Mouse (Mus musculus) megakaryocyte, embryonic 14.5 days (primary cell): Measurements from ENCODE around the gene Mad1l1. TPM values are rescaled to one million over a fixed set of nuclear protein-coding genes. Genes with fewer than 3 reads are reported as not detected.
A peak's percentile ranks its signal among the peaks of the same experiment; 100 is the strongest.
"Not testable (repeated sequence)": the region's sequence is repeated elsewhere in the genome, so short reads cannot be mapped to it uniquely, and the experiment has no call there.

ENCODE experiments used
- H3K27me3 ChIP-seq: replicated peaks from 2 replicates; pipeline ENCODE3; 2012; ENCODE audit warnings: inconsistent platforms
- H3K36me3 ChIP-seq: replicated peaks from 2 replicates; pipeline ENCODE3; 2012; ENCODE audit warnings: low read length, inconsistent platforms, mixed read lengths
- H3K4me1 ChIP-seq: 2 replicates; pipeline ENCODE4 v1.6.1; 2012; ENCODE audit warnings: inconsistent platforms
- H3K4me3 ChIP-seq: replicated peaks from 2 replicates; pipeline ENCODE3; 2012; ENCODE audit warnings: moderate library complexity, mild to moderate bottlenecking, inconsistent platforms
- H3K9me3 ChIP-seq: 2 replicates; pipeline ENCODE4 v1.6.1; 2012; ENCODE audit warnings: inconsistent platforms
- FLI1 ChIP-seq: IDR thresholded peaks from 2 replicates; pipeline ENCODE4 v1.6.1; 2012; ENCODE audit warnings: low read length, inconsistent platforms, mixed read lengths
- GATA1 ChIP-seq: IDR thresholded peaks from 3 replicates; pipeline ENCODE4 v1.6.1; 2012; ENCODE audit warnings: mixed read lengths, low read length, inconsistent platforms, borderline replicate concordance
- polyA plus RNA-seq: library from polyadenylated mRNA; stranded (reverse); fragments of >175 nt; gene quantifications from 2 replicates; pipeline ENCODE4 v1.2.3, GENCODE M21; 2012; ENCODE audit warnings: low replicate concordance; ENCODE audit not compliant: insufficient read depth

The Mad1l1 gene
- polyA plus RNA-seq, 1 experiment, result 10.3 TPM

GRCm38 (mm10) chr5:140009083-140009655 lies 312.2 kb downstream of the Mad1l1 start:
- peaks cover 3% of the 10 kb centered on the region for H3K27me3 ChIP-seq
- peaks cover 17% of the 10 kb centered on the region for H3K36me3 ChIP-seq
- H3K4me3 ChIP-seq, result no peak overlapping the region
- TF ChIP-seq GATA1, result no peak
- TF ChIP-seq FLI1, result no peak
- peaks cover 6% of the 10 kb centered on the region; the same call in 1 of the 2 replicates for H3K4me1 ChIP-seq
- H3K9me3 ChIP-seq, result no peaks in the 10 kb centered on the region

GRCm38 (mm10) chr5:140008523-140008806 lies 312.9 kb downstream of the Mad1l1 start:
- Histone ChIP-seq H3K4me3 (no peak overlapping the region), H3K36me3 (peaks cover 17% of the 10 kb centered on the region), H3K27me3 (peaks cover 3% of the 10 kb centered on the region), H3K9me3 (no peaks in the 10 kb centered on the region), H3K4me1 (peaks cover 6% of the 10 kb centered on the region; the same call in 1 of the 2 replicates)
- TF ChIP-seq FLI1, result no peak
- TF ChIP-seq GATA1, result no peak

GRCm38 (mm10) chr5:140007656-140008522 lies 313.5 kb downstream of the Mad1l1 start:
- H3K4me1 ChIP-seq, result peaks cover under 1% of the 10 kb centered on the region; the same call in 1 of the 2 replicates
- H3K27me3 ChIP-seq, result peaks cover 3% of the 10 kb centered on the region
- no peaks in the 10 kb centered on the region for H3K9me3 ChIP-seq
- no peak overlapping the region for H3K4me3 ChIP-seq
- no peak for TF ChIP-seq FLI1
- no peak for TF ChIP-seq GATA1
- H3K36me3 ChIP-seq, result peaks cover 17% of the 10 kb centered on the region

GRCm38 (mm10) chr5:140006861-140007260 lies 314.5 kb downstream of the Mad1l1 start:
- TF ChIP-seq FLI1 (no peak), GATA1 (no peak)

GRCm38 (mm10) chr5:140002541-140002940 lies 318.8 kb downstream of the Mad1l1 start:
- Histone ChIP-seq H3K4me3 (no peak overlapping the region), H3K36me3 (peaks cover 1% of the 10 kb centered on the region), H3K4me1 (no peaks in the 10 kb centered on the region), H3K27me3 (peaks cover 2% of the 10 kb centered on the region), H3K9me3 (no peaks in the 10 kb centered on the region)
- TF ChIP-seq FLI1 (no peak), GATA1 (no peak)

More at GRCm38 (mm10) chr5:140006861-140007260, 314.5 kb downstream of the Mad1l1 start:
- Histone ChIP-seq H3K4me3 (no peak overlapping the region), H3K36me3 (peaks cover 17% of the 10 kb centered on the region), H3K4me1 (no peaks in the 10 kb centered on the region; the same call in 1 of the 2 replicates), H3K27me3 (peaks cover 2% of the 10 kb centered on the region), H3K9me3 (no peaks in the 10 kb centered on the region)

GRCm38 (mm10) chr5:139998916-139999315 lies 322.4 kb downstream of the Mad1l1 start:
- Histone ChIP-seq H3K4me1 (no peaks in the 10 kb centered on the region), H3K9me3 (no peaks in the 10 kb centered on the region; the same call in 1 of the 2 replicates), H3K27me3 (peaks cover 9% of the 10 kb centered on the region), H3K4me3 (no peak overlapping the region), H3K36me3 (no peaks in the 10 kb centered on the region)
- TF ChIP-seq FLI1 (no peak), GATA1 (no peak)

- not testable (repeated sequence) for H3K36me3 ChIP-seq, H3K4me3 ChIP-seq, H3K9me3 ChIP-seq, H3K4me1 ChIP-seq
- peaks cover 15% of the 10 kb centered on the region for H3K27me3 ChIP-seq
Measured at GRCm38 (mm10) chr5:139998321-139998720, 323.0 kb downstream of the Mad1l1 start.

- peaks cover 5% of the 10 kb centered on the region; the same call in 1 of the 2 replicates for H3K4me1 ChIP-seq
- peaks cover 17% of the 10 kb centered on the region for H3K9me3 ChIP-seq
- H3K36me3 ChIP-seq, result no peaks in the 10 kb centered on the region
- H3K27me3 ChIP-seq, result peaks cover 25% of the 10 kb centered on the region
- H3K4me3 ChIP-seq, result no peak overlapping the region
- no peak for TF ChIP-seq FLI1
- no peak for TF ChIP-seq GATA1
Measured at GRCm38 (mm10) chr5:139991531-139991930, 329.8 kb downstream of the Mad1l1 start.

- no peak for TF ChIP-seq FLI1
- TF ChIP-seq GATA1, result no peak
- peaks cover 16% of the 10 kb centered on the region for H3K9me3 ChIP-seq
- peaks cover 40% of the 10 kb centered on the region for H3K27me3 ChIP-seq
- peak overlapping the region; percentile 50 for H3K4me3 ChIP-seq
- no peaks in the 10 kb centered on the region for H3K36me3 ChIP-seq
- no peaks in the 10 kb centered on the region for H3K4me1 ChIP-seq
Measured at GRCm38 (mm10) chr5:139985073-139985746, 336.1 kb downstream of the Mad1l1 start.

- Histone ChIP-seq H3K36me3 (no peaks in the 10 kb centered on the region), H3K9me3 (peaks cover 12% of the 10 kb centered on the region), H3K4me1 (no peaks in the 10 kb centered on the region), H3K4me3 (peak overlapping the region; percentile 11), H3K27me3 (peaks cover 51% of the 10 kb centered on the region)
- no peak for TF ChIP-seq GATA1
- TF ChIP-seq FLI1, result no peak
Measured at GRCm38 (mm10) chr5:139981976-139982375, 339.4 kb downstream of the Mad1l1 start.
